Mouse (Mus musculus) CD4-positive helper T cell, adult 2 months (primary cell): ENCODE data around the gene Gfra4.
"Not testable (repeated sequence)": the region's sequence is repeated elsewhere in the genome, so short reads cannot be mapped to it uniquely, and the experiment has no call there.

Source experiments
- DNase-seq: peaks from one replicate; pipeline ENCODE4 v3.0.0-alpha.2; 2012; ENCODE audit warnings: low read depth, missing footprints, low spot score

Gene Gfra4

GRCm38 (mm10) chr2:131052043-131052442 is 9.2 kb upstream of the Gfra4 start:
- DNase-seq = no peak

- DNase-seq = no peak
Measured at GRCm38 (mm10) chr2:131046025-131046424, 3.1 kb upstream of the Gfra4 start.

GRCm38 (mm10) chr2:131044989-131045720 is 2.3 kb upstream of the Gfra4 start:
- DNase-seq = no peak

GRCm38 (mm10) chr2:131044354-131044852 is 1.5 kb upstream of the Gfra4 start:
- no peak for DNase-seq

- no peak for DNase-seq
Measured at GRCm38 (mm10) chr2:131040854-131041825, 1.7 kb downstream of the Gfra4 start.

GRCm38 (mm10) chr2:131038675-131039074 is 4.2 kb downstream of the Gfra4 start:
- no peak for DNase-seq

- no peak for DNase-seq
Measured at GRCm38 (mm10) chr2:131038197-131038596, 4.7 kb downstream of the Gfra4 start.

GRCm38 (mm10) chr2:131037226-131037990 is 5.5 kb downstream of the Gfra4 start:
- DNase-seq = no peak

- DNase-seq = no peak
Measured at GRCm38 (mm10) chr2:131036757-131037156, 6.1 kb downstream of the Gfra4 start.

- no peak for DNase-seq
Measured at GRCm38 (mm10) chr2:131036343-131036742, 6.5 kb downstream of the Gfra4 start.

- DNase-seq = not testable (repeated sequence)
Measured at GRCm38 (mm10) chr2:131031406-131031805, 11.5 kb downstream of the Gfra4 start.

- DNase-seq = no peak
Measured at GRCm38 (mm10) chr2:131030998-131031397, 11.9 kb downstream of the Gfra4 start.

GRCm38 (mm10) chr2:131030561-131030960 is 12.3 kb downstream of the Gfra4 start:
- no peak for DNase-seq

GRCm38 (mm10) chr2:131029065-131029935 is 13.6 kb downstream of the Gfra4 start:
- DNase-seq = no peak

- DNase-seq = no peak
Measured at GRCm38 (mm10) chr2:131026941-131027340, 15.9 kb downstream of the Gfra4 start.

GRCm38 (mm10) chr2:131025230-131025629 is 17.7 kb downstream of the Gfra4 start:
- DNase-seq = no peak

GRCm38 (mm10) chr2:131010566-131010965 is 32.3 kb downstream of the Gfra4 start:
- no peak for DNase-seq

GRCm38 (mm10) chr2:131009123-131009522 is 33.8 kb downstream of the Gfra4 start:
- DNase-seq = no peak

- no peak for DNase-seq
Measured at GRCm38 (mm10) chr2:130992818-130993217, 50.1 kb downstream of the Gfra4 start.
